Mouse (Mus musculus) MEL (cell line): ENCODE results near the gene Vamp2. TPM values are rescaled to one million over a fixed set of nuclear protein-coding genes. Genes with fewer than 3 reads are reported as not detected.
A peak's percentile ranks its signal among the peaks of the same experiment; 100 is the strongest.

ENCODE experiments used
- DNase-seq: peaks from one replicate; pipeline ENCODE4 v3.0.0; 2011; ENCODE audit warnings: low read depth, low spot score
- H3K27ac ChIP-seq: 2 replicates; pipeline ENCODE4 v1.5.1; 2012; ENCODE audit warnings: low read depth, mild to moderate bottlenecking, control low read depth, low read length, moderate library complexity; ENCODE audit not compliant: control insufficient read depth
- H3K27me3 ChIP-seq, 2 experiments: fragments of 150-350 bp in 1 of 2; sonication (generic) in 1 of 2; 2 replicates each; pipeline ENCODE4 v1.6.1; 2012; ENCODE audit warnings: low read length in 2 of 2, mild to moderate bottlenecking in 2 of 2, improper control_type of control experiment in 1 of 2, moderate library complexity in 1 of 2; ENCODE audit not compliant: insufficient read depth in 2 of 2, control insufficient read depth in 1 of 2
- H3K36me3 ChIP-seq, 2 experiments: 2 replicates each; pipeline ENCODE4 v1.6.1; 2012 to 2014; ENCODE audit warnings: low read length in 2 of 2, improper control_type of control experiment in 1 of 2, inconsistent platforms in 1 of 2, mild to moderate bottlenecking in 1 of 2; ENCODE audit not compliant: insufficient read depth in 2 of 2, control insufficient read depth in 1 of 2
- H3K4me1 ChIP-seq, 2 experiments: fragments of 150-350 bp in 1 of 2; sonication (generic) in 1 of 2; 2 replicates each; pipeline ENCODE4 v1.6.1; 2012; ENCODE audit warnings: low read length in 2 of 2, improper control_type of control experiment in 1 of 2, mild to moderate bottlenecking in 1 of 2; ENCODE audit not compliant: insufficient read depth in 2 of 2, control insufficient read depth in 1 of 2
- H3K4me3 ChIP-seq, 2 experiments: fragments of 150-350 bp in 1 of 2; sonication (generic) in 1 of 2; 2 replicates each; pipeline ENCODE4 v1.5.1; 2012; ENCODE audit warnings: low read depth in 2 of 2, low read length in 2 of 2, mild to moderate bottlenecking in 2 of 2, moderate library complexity in 2 of 2, control low read depth in 1 of 2, improper control_type of control experiment in 1 of 2; ENCODE audit not compliant: control insufficient read depth in 1 of 2, insufficient read depth in 1 of 2
- H3K79me2 ChIP-seq: 2 replicates; pipeline ENCODE4 v1.6.1; 2012; ENCODE audit warnings: mild to moderate bottlenecking, low read length, moderate library complexity; ENCODE audit not compliant: control insufficient read depth, poor library complexity, insufficient read depth
- H3K9ac ChIP-seq: 2 replicates; pipeline ENCODE4 v1.6.1; 2012; ENCODE audit warnings: low read depth, mild to moderate bottlenecking, control low read depth, low read length, moderate library complexity; ENCODE audit not compliant: control insufficient read depth, poor library complexity, severe bottlenecking
- H3K9me3 ChIP-seq: fragments of 150-350 bp; sonication (generic); replicated peaks from 2 replicates; pipeline ENCODE4 v1.6.1; 2012; ENCODE audit warnings: mild to moderate bottlenecking, low read length, improper control_type of control experiment, moderate library complexity; ENCODE audit not compliant: insufficient read depth
- BHLHE40 ChIP-seq: IDR thresholded peaks from 2 replicates; pipeline ENCODE4 v1.6.1; 2012; ENCODE audit warnings: low read depth, mild to moderate bottlenecking, inconsistent platforms, low read length, improper control_type of control experiment, borderline replicate concordance
- CHD1 ChIP-seq: IDR thresholded peaks from 2 replicates; pipeline ENCODE4 v1.6.1; 2012; ENCODE audit warnings: low read depth, mild to moderate bottlenecking, inconsistent platforms, low read length, improper control_type of control experiment
- CHD2 ChIP-seq: IDR thresholded peaks from 2 replicates; pipeline ENCODE4 v1.6.1; 2011; ENCODE audit warnings: low read length, improper control_type of control experiment
- CTCF ChIP-seq, 3 experiments: IDR thresholded peaks in 2 of 3; conservative IDR thresholded peaks in 1 of 3; 2 replicates each; pipeline ENCODE4 v1.5.1; 2011 to 2012; ENCODE audit warnings: low read length in 3 of 3, low read depth in 2 of 3, mild to moderate bottlenecking in 2 of 3, improper control_type of control experiment in 1 of 3, inconsistent platforms in 1 of 3, mixed read lengths in 1 of 3, moderate library complexity in 1 of 3; ENCODE audit not compliant: control insufficient read depth in 1 of 3, insufficient read depth in 1 of 3, poor library complexity in 1 of 3, severe bottlenecking in 1 of 3
- E2F4 ChIP-seq: IDR thresholded peaks from 2 replicates; pipeline ENCODE4 v1.6.1; 2011; ENCODE audit warnings: low read depth, low read length, improper control_type of control experiment, borderline replicate concordance
- ELF1 ChIP-seq: IDR thresholded peaks from 2 replicates; pipeline ENCODE4 v1.6.1; 2014; ENCODE audit warnings: low read depth, mild to moderate bottlenecking, inconsistent platforms, low read length, improper control_type of control experiment, moderate library complexity
- EP300 ChIP-seq, 2 experiments: IDR thresholded peaks; 2 replicates each; pipeline ENCODE4 v1.6.1; 2011; ENCODE audit warnings: improper control_type of control experiment in 2 of 2, low read length in 2 of 2, low read depth in 1 of 2, mild to moderate bottlenecking in 1 of 2
- ETS1 ChIP-seq: IDR thresholded peaks from 2 replicates; pipeline ENCODE4 v1.6.1; 2012; ENCODE audit warnings: low read depth, mild to moderate bottlenecking, inconsistent platforms, low read length, improper control_type of control experiment, moderate library complexity
- GABPA ChIP-seq: IDR thresholded peaks from 2 replicates; pipeline ENCODE4 v1.6.1; 2012; ENCODE audit warnings: low read depth, mild to moderate bottlenecking, inconsistent platforms, low read length, improper control_type of control experiment, moderate library complexity
- GATA1 ChIP-seq: IDR thresholded peaks from 2 replicates; pipeline ENCODE4 v1.6.1; 2011; ENCODE audit warnings: low read depth, low read length, improper control_type of control experiment
- JUND ChIP-seq: IDR thresholded peaks from 2 replicates; pipeline ENCODE4 v1.6.1; 2011; ENCODE audit warnings: low read depth, mild to moderate bottlenecking, improper control_type of control experiment, low read length
- KAT2A ChIP-seq: conservative IDR thresholded peaks from 2 replicates; pipeline ENCODE4 v1.6.1; 2012; ENCODE audit warnings: low read depth, low read length, improper control_type of control experiment, inconsistent platforms
- MAFK ChIP-seq: IDR thresholded peaks from 2 replicates; pipeline ENCODE4 v1.6.1; 2011; ENCODE audit warnings: low read depth, mild to moderate bottlenecking, low read length, improper control_type of control experiment, borderline replicate concordance
- MAX ChIP-seq: IDR thresholded peaks from 2 replicates; pipeline ENCODE4 v1.6.1; 2011; ENCODE audit warnings: low read length, improper control_type of control experiment
- MAZ ChIP-seq: IDR thresholded peaks from 2 replicates; pipeline ENCODE4 v1.6.1; 2012; ENCODE audit warnings: low read depth, mild to moderate bottlenecking, inconsistent platforms, low read length, improper control_type of control experiment
- MXI1 ChIP-seq: IDR thresholded peaks from 2 replicates; pipeline ENCODE4 v1.6.1; 2011; ENCODE audit warnings: mild to moderate bottlenecking, low read depth, low read length, improper control_type of control experiment
- MYB ChIP-seq: IDR thresholded peaks from 2 replicates; pipeline ENCODE4 v1.6.1; 2011; ENCODE audit warnings: mild to moderate bottlenecking, low read depth, low read length, improper control_type of control experiment
- NELFE ChIP-seq: IDR thresholded peaks from 2 replicates; pipeline ENCODE4 v1.6.1; 2011; ENCODE audit warnings: low read depth, low read length, improper control_type of control experiment
- NRF1 ChIP-seq: IDR thresholded peaks from 2 replicates; pipeline ENCODE4 v1.6.1; 2014; ENCODE audit warnings: low read depth, mild to moderate bottlenecking, inconsistent platforms, low read length, improper control_type of control experiment, moderate library complexity; ENCODE audit not compliant: poor library complexity, insufficient read depth, severe bottlenecking
- POLR2A ChIP-seq, 2 experiments: IDR thresholded peaks; 2 replicates each; pipeline ENCODE4 v1.6.1; 2011 to 2012; ENCODE audit warnings: low read length in 2 of 2, mild to moderate bottlenecking in 2 of 2, control low read depth in 1 of 2, improper control_type of control experiment in 1 of 2, low read depth in 1 of 2, moderate library complexity in 1 of 2; ENCODE audit not compliant: control insufficient read depth in 1 of 2, insufficient read depth in 1 of 2, poor library complexity in 1 of 2
- POLR2AphosphoS2 ChIP-seq: IDR thresholded peaks from 2 replicates; pipeline ENCODE4 v1.6.1; 2011; ENCODE audit warnings: low read length, improper control_type of control experiment
- POLR2AphosphoS5 ChIP-seq: IDR thresholded peaks from 2 replicates; pipeline ENCODE4 v1.6.1; 2012; ENCODE audit warnings: low read depth, borderline replicate concordance, mild to moderate bottlenecking, inconsistent platforms, low read length, moderate library complexity, mixed read lengths
- RAD21 ChIP-seq: IDR thresholded peaks from 2 replicates; pipeline ENCODE4 v1.6.1; 2011; ENCODE audit warnings: mild to moderate bottlenecking, low read depth, low read length, improper control_type of control experiment
- RCOR1 ChIP-seq: IDR thresholded peaks from 2 replicates; pipeline ENCODE4 v1.6.1; 2012; ENCODE audit warnings: low read depth, mild to moderate bottlenecking, inconsistent platforms, low read length, improper control_type of control experiment
- SIN3A ChIP-seq: IDR thresholded peaks from 2 replicates; pipeline ENCODE4 v1.6.1; 2012; ENCODE audit warnings: low read length, improper control_type of control experiment, inconsistent platforms
- SMC3 ChIP-seq: IDR thresholded peaks from 2 replicates; pipeline ENCODE4 v1.6.1; 2011; ENCODE audit warnings: low read depth, low read length, improper control_type of control experiment
- TAL1 ChIP-seq: IDR thresholded peaks from 2 replicates; pipeline ENCODE4 v1.6.1; 2012; ENCODE audit warnings: mild to moderate bottlenecking, inconsistent platforms, low read length, moderate library complexity, mixed read lengths
- TBP ChIP-seq: IDR thresholded peaks from 2 replicates; pipeline ENCODE4 v1.8.0; 2011; ENCODE audit warnings: low read depth, low read length, improper control_type of control experiment
- TCF12 ChIP-seq: IDR thresholded peaks from 2 replicates; pipeline ENCODE4 v1.6.1; 2014; ENCODE audit warnings: low read depth, mild to moderate bottlenecking, inconsistent platforms, low read length, improper control_type of control experiment, moderate library complexity
- UBTF ChIP-seq: IDR thresholded peaks from 2 replicates; pipeline ENCODE4 v1.6.1; 2012; ENCODE audit warnings: low read depth, mild to moderate bottlenecking, inconsistent platforms, low read length, improper control_type of control experiment, moderate library complexity, borderline replicate concordance; ENCODE audit not compliant: insufficient read depth
- USF1 ChIP-seq: IDR thresholded peaks from 2 replicates; pipeline ENCODE4 v1.6.1; 2014; ENCODE audit warnings: low read depth, mild to moderate bottlenecking, inconsistent platforms, low read length, improper control_type of control experiment, moderate library complexity
- USF2 ChIP-seq, 2 experiments: IDR thresholded peaks; 2 replicates each; pipeline ENCODE4 v1.6.1; 2011 to 2012; ENCODE audit warnings: improper control_type of control experiment in 2 of 2, low read length in 2 of 2, borderline replicate concordance in 1 of 2, inconsistent platforms in 1 of 2, low read depth in 1 of 2, mild to moderate bottlenecking in 1 of 2; ENCODE audit not compliant: insufficient read depth in 1 of 2
- ZC3H11A ChIP-seq: IDR thresholded peaks from 2 replicates; pipeline ENCODE4 v1.6.1; 2012; ENCODE audit warnings: low read depth, mild to moderate bottlenecking, inconsistent platforms, low read length, improper control_type of control experiment
- ZKSCAN1 ChIP-seq: IDR thresholded peaks from 2 replicates; pipeline ENCODE4 v1.6.1; 2012; ENCODE audit warnings: low read depth, mild to moderate bottlenecking, inconsistent platforms, low read length, improper control_type of control experiment, moderate library complexity
- ZMIZ1 ChIP-seq: IDR thresholded peaks from 2 replicates; pipeline ENCODE4 v1.6.1; 2012; ENCODE audit warnings: low read depth, mild to moderate bottlenecking, inconsistent platforms, low read length, improper control_type of control experiment, moderate library complexity
- ZNF384 ChIP-seq: IDR thresholded peaks from 2 replicates; pipeline ENCODE4 v1.6.1; 2012; ENCODE audit warnings: low read depth, mild to moderate bottlenecking, inconsistent platforms, low read length, improper control_type of control experiment
- polyA plus RNA-seq, 2 experiments: library from polyadenylated mRNA; stranded (reverse) in 1 of 2; unstranded in 1 of 2; fragments of >175 nt in 1 of 2; fragments of >200 nt in 1 of 2; gene quantifications; 2 replicates each; pipeline versions ENCODE4 v1.2.1 to v1.2.4; 2012; ENCODE audit warnings: low replicate concordance in 2 of 2, low read depth in 1 of 2; ENCODE audit not compliant: insufficient read length in 2 of 2, insufficient read depth in 1 of 2, missing spikeins in 1 of 2
- total RNA-seq: library from RNA; depleted of rRNA; stranded (reverse); fragments of 300-350 nt; gene quantifications from 2 replicates; pipeline ENCODE4 v1.2.3, GENCODE M21; 2012

Gene Vamp2
- total and polyA plus RNA-seq, 3 experiments = 3.3 to 28.9 TPM; not detected in 1

- Histone ChIP-seq H3K27me3 (no peaks in the 10 kb centered on the region), H3K9me3 (no peaks in the 10 kb centered on the region), H3K4me1 (peaks cover 0 to 7% of the 10 kb centered on the region in 2 experiments; a peak in 1 of 4 replicates), H3K4me3 (no peak overlapping the region), H3K79me2 (peaks cover 5% of the 10 kb centered on the region; the same call in 1 of the 2 replicates), H3K27ac (peak overlapping the region; percentile 98), H3K36me3 (peaks cover 0 to 2% of the 10 kb centered on the region in 2 experiments; a peak in 1 of 4 replicates), H3K9ac (peak overlapping the region; percentile 72)
- peak; percentile 99 for DNase-seq
- TF ChIP-seq TCF12 = peak; percentile 73; the same call in 1 of the 2 replicates
- no peak for TF ChIP-seq RCOR1
- TF ChIP-seq EP300 (IDR thresholded peaks at IDR 0.05; ENCODE audit: low read depth in 1 of 2, low read length in 2 of 2) = peak in 1 of 2 experiments; percentile 40; a peak in 1 of 4 replicates
- peak; percentile 99 to 100 for TF ChIP-seq POLR2A (IDR thresholded peaks at IDR 0.05; ENCODE audit: control insufficient read depth in 1 of 2, insufficient read depth in 1 of 2, low read depth in 1 of 2, low read length in 2 of 2, poor library complexity in 1 of 2)
- no peak for TF ChIP-seq BHLHE40
- TF ChIP-seq ETS1 = peak; percentile 97
- TF ChIP-seq GATA1 = peak; percentile 81
- TF ChIP-seq NRF1 = no peak
- no peak for TF ChIP-seq TAL1
- TF ChIP-seq USF1 = no peak
- peak; percentile 100 for TF ChIP-seq POLR2AphosphoS2
- no peak for TF ChIP-seq CHD2
- TF ChIP-seq MXI1 = peak; percentile 100
- peak; percentile 96 for TF ChIP-seq NELFE
- TF ChIP-seq CHD1 = no peak
- TF ChIP-seq ELF1 = peak; percentile 86
- no peak for TF ChIP-seq MAX
- peak; percentile 93 for TF ChIP-seq SIN3A
- no peak for TF ChIP-seq E2F4
- TF ChIP-seq UBTF = no peak
- no peak for TF ChIP-seq MYB
- TF ChIP-seq MAZ = no peak
- no peak for TF ChIP-seq CTCF (IDR thresholded peaks at IDR 0.05 in 2 of 3, conservative IDR thresholded peaks at IDR 0.05 in 1 of 3; ENCODE audit: control insufficient read depth in 1 of 3, insufficient read depth in 1 of 3, low read depth in 2 of 3, low read length in 3 of 3, poor library complexity in 1 of 3, severe bottlenecking in 1 of 3)
- 0 out of 2 replicates have a peak, but pooled peaks have one; percentile 11 for TF ChIP-seq SMC3
- no peak; the same call in 1 of the 2 replicates for TF ChIP-seq MAFK
- TF ChIP-seq GABPA = no peak
- TF ChIP-seq ZNF384 = no peak
- peak; percentile 100 for TF ChIP-seq POLR2AphosphoS5
- TF ChIP-seq JUND = peak; percentile 19; the same call in 1 of the 2 replicates
- no peak for TF ChIP-seq KAT2A
- peak; percentile 100 for TF ChIP-seq ZMIZ1
- TF ChIP-seq TBP = peak; percentile 100
- no peak for TF ChIP-seq RAD21
- TF ChIP-seq ZKSCAN1 = no peak
- TF ChIP-seq USF2 (IDR thresholded peaks at IDR 0.05; ENCODE audit: borderline replicate concordance in 1 of 2, insufficient read depth in 1 of 2, low read depth in 1 of 2, low read length in 2 of 2) = no peak
- no peak for TF ChIP-seq ZC3H11A
These were observed 15.0 kb upstream of the Vamp2 start for GRCm38 (mm10) chr11:69073065-69073888.
